Mouse (Mus musculus) cerebellum, adult (tissue): ENCODE data around the gene Sgsm2.
"Not testable (repeated sequence)": the region's sequence is repeated elsewhere in the genome, so short reads cannot be mapped to it uniquely, and the experiment has no call there.

Experiments used
- ATAC-seq: cut with Nextera tagmentation; 2 replicates; pipeline ENCODE4 v1.9.2; 2017; ENCODE audit warnings: mild to moderate bottlenecking, moderate library complexity, mixed read lengths; ENCODE audit not compliant: insufficient number of reproducible peaks, low FRiP score, low TSS enrichment

Gene Sgsm2

DNA sequence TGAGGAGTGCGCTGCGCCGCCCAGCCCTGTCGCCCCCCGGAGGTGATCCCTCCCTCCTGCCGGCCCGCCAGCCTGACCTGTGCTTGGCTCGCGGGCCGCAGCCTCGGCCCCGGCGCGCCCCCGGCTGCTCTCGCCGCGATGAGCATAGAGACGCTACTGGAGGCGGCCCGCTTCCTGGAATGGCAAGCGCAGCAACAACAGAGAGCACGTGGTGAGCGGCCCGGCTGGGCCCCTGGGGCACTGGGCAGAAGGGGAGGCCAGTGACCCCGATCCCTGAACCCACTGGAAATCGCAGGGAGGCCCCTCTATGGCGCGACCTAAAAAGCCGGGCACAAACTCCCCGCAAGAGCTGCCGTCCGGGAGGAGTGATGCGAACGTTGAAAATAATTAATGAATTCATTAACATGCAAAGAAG, 65.7 kb downstream of the Sgsm2 start:
- ATAC-seq = no peak

DNA sequence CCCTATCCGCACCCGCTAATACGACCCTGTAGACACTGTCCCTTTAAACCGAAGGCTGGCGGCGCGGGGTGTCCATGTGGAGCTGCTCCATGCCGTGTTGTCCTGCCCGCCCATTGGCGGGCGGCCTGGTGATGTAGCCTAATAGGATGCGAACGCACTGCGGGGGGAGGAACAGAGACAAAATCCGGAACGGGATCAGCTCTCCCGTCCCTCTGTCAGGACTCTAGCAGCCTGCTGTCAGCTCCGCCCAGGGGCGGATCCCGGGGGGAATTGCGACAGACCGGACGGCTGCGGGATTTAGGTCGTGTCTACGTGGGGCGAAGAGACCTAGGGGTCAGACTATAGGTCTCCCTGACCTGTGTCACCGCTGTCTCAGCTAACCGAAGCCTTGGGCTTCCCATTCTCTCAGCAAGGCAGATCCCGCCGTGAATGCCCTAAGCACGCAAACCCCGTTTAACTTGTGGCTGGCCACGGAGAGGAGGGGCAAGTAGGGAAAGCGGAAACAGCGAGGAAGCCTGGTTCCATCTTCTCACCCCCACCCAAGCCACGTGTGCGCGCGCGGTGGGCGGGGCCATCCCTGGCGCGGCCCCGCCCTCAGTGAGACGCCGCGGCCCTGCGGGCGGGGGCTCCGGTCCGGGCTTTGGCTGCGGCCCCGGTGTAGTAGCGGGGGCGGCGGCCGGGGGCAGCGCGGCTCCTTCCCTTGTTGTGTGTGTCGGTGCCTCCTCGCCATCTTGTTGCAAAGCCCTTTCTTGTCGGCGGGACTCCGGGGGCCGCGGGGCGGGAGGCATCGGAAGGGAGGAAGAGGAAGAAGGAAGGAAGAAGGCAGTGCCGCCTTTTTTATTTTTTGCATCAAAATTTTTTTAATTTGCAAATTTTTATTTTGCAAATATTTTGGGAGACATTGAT, 66.4 kb downstream of the Sgsm2 start, which contains the start of gene Mnt:
TSS of gene Mnt (plus strand) at position 665 of the 906 bp plus-strand sequence.
- ATAC-seq = peak; percentile 77

GRCm38 (mm10) chr11:74829812-74830211, 67.0 kb downstream of the Sgsm2 start:
- peak; percentile 21 for ATAC-seq

DNA sequence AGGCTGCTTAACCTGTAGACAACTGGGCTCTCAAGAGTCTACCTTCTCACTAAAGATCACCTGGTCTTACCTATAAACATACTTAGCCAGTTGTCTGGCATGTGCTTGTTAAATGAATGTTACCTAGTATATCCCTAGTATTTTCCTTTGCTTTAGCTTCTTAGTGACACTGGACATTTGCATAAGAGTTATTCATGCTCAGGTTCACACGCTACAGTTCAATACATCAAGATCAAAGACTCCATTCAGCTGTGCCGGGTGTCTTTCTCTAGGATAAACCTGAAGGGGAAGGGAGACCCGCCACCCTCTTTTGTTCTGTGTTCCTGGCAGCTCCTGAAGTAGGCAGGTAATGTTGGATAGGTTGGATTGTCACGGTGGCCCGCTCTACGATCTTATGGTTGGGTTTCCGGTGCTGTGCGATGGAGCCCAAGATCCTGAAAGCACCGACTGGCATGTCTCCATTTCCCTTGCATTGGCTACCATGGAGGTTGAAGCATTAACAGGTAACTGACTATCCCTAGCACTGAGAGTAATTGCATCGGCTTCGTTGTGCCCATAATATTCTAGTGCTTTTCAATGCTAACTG, 67.8 kb downstream of the Sgsm2 start:
- ATAC-seq = no peak

DNA sequence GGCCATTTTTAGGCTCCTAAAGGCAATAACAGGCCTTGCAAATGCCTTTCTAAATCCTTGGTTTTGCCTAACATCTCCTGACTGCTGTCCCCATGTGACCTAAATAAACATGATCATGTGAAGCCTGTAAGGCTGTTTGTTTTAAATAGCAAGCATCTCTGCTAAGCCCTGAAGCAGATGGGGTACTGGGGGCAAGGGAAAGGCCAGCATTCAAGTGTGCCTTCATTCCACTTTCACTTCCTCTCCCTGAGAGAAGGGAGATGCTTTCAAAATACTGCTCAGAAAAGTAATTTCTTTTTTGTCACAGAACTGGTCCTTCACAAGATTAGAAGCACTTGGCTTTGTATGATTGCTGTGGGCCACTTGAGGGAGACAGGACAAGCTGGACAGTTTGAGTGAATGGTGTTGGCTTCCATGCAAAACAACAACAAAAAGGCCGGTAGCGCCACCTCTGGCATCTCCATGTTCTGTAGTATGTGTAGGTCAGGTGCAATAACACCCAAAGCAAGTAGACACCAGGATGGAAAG, 68.4 kb downstream of the Sgsm2 start:
- no peak for ATAC-seq

- no peak for ATAC-seq
Measured at GRCm38 (mm10) chr11:74827791-74828403, 69.0 kb downstream of the Sgsm2 start.

DNA sequence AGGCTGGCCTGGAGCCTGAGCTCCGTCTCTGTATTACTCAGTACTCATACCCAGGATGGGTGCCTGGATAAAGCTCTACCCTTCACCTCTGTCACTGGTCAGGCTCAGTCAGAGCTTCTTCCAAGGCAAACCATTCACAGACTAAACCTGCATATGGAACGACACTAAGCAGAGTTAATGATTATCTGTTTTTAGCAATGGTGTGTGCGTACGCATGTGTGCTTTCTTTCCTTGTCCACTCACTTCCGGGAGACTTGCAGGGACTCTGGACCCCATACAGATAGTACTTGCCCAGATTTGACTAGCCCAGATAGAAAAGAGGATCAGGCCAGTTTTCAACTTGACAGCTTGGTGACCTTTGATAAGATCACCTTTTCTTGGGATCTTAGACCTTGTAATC, 70.2 kb downstream of the Sgsm2 start:
- ATAC-seq = no peak

- no peak for ATAC-seq
Measured at GRCm38 (mm10) chr11:74826151-74826550, 70.7 kb downstream of the Sgsm2 start.

DNA sequence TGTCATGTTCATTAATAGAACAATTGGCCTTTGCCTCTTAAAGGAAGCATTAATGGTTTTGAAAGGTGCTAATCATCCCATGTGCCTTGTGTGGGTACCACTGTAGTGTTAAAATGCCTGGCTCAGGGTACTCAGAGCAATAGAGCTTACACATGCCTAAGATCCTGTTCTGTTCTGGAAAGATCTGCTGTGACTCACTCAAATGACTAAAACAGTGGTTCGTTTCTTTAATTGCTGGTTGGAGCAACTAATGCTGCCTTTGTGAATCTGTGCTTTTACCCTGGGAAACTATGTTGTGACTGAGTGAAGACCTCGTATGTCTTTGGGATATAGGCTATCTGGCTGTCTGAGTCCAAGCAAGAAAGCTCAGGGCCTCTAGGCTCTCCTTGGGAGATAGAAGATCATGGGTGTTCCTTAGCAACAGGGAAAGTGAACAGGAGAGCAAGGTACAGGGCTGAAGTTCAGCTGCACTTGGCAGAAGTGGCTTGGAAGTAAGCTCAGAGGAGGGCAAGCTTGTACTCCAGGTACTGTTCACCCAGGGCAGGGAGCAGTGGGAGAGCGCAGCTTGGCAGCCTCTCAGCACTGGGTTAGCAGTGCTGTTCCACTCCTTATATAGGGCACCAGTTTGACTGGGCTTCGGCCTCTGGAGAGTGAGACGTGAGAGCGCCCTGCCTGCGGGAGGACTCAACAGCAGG, 74.0 kb downstream of the Sgsm2 start:
- no peak for ATAC-seq

DNA sequence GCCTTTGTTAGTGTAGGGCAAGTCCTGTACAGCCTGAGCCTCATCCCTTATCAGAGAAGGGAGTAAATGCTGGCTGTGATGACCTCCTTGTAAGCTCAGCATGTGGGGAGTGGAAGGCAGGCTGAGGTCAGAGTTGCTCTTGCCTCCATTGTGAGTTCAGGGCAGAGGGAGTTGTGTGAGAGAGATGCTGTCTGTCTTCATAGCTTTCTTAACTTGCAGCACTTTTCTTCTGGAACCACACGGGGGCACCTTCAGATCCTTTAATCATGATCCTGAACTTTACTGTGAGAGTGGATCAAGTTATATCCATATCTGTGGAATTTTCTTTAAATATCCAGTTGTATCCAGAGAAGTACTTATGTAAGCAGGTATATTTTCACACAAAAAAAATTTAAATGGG, 75.4 kb downstream of the Sgsm2 start:
- ATAC-seq = no peak

- ATAC-seq = no peak
Measured at GRCm38 (mm10) chr11:74820921-74821320, 75.9 kb downstream of the Sgsm2 start.

DNA sequence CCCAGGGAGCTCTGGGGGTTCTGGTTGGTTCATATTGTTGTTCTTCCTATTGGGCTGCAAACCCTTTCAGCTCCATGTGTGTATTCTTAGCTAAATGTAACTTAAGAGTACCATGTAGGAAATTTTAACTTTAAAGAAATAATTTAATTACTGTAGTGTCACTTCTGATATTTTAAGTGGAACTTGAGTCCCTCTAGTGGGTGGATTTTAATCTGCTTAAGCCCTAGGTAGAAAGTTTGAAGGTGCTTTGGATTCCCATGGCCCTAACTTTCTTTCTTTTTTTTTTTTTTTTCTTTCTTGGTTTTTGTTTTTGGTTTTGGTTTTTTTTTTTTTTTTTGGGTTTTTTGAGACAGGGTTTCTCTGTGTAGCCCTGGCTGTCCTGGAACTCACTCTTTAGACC, 81.1 kb downstream of the Sgsm2 start:
- no peak for ATAC-seq

GRCm38 (mm10) chr11:74811538-74811937, 85.3 kb downstream of the Sgsm2 start:
- no peak for ATAC-seq

DNA sequence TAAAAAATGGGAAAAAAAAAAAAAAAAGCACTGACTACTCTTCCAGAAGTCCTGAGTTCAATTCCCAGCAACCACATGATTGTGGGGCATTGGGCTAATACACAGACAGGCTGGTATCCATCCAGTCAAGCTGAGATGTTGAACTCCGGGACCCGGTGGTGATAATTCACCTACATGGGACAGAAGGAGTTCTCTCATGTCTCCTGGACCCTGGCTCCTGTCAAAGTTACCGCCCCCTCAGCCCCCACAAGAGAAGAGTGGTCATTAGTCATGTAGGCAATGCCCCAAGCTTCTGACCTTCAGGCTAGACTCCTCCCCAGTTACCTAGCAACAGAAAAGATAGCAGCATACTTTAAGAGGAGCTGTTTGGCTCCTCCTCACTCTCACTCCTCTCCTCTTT, 85.8 kb downstream of the Sgsm2 start:
- ATAC-seq = not testable (repeated sequence)

GRCm38 (mm10) chr11:74810134-74810533, 86.7 kb downstream of the Sgsm2 start:
- no peak for ATAC-seq

DNA sequence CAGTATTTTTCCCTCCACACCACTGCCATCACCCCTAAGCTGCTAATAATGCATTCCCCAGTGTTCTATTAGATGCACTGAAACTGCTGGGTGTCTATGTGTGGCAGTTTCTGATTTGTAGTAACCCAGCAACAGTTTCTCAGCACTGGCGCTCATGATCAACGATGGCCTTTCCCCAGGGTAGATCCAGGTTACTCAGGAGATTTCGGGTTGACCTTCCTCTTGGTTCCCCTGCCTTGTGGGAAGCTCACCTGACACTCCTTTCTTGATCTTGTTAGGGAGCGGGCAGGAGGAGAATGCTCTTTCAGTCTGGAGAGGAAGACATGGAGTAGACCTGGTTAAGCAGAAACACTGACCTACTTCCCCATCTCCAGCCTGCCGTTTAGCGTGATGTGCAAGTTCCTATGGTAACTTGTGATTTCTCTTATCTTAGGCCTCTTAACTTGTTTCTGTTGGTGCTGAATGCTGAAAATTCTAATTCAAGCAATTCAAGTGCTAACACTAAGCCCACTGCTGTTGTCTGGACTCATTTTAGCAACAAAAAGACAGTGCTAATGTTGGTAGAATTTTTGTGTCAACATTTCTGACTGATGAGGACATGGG, 88.5 kb downstream of the Sgsm2 start:
- ATAC-seq = no peak

DNA sequence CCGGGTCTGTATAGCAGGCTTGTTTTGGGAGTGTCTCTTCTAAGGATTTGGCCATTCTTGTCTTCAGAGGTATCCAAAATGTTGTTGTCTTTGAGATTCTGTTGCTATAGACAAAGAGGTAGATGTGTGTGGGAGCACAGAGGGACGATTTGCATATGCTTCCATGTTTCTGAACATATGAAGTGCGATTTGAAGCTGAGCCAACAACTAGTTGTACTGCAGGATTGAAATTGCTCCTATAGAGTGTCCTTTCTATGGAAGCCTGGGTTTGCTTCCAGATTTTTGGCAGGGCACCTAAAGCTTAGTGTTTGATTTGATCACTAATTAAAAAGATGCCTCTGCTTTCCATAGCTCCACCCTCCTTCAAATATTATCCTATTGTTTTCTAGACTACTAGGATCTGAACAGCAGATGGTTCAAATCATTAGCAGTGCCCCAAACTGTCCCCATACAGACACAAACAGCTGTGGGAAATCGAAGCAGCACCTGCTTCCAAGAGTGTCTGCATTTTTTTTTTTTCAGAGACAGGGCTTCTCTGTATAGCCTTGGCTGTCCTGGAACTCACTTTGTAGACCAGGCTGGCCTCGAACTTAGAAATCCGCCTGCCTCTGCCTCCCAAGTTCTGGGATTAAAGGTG, 89.5 kb downstream of the Sgsm2 start:
- no peak for ATAC-seq

GRCm38 (mm10) chr11:74804081-74804627, 92.7 kb downstream of the Sgsm2 start:
- no peak for ATAC-seq

DNA sequence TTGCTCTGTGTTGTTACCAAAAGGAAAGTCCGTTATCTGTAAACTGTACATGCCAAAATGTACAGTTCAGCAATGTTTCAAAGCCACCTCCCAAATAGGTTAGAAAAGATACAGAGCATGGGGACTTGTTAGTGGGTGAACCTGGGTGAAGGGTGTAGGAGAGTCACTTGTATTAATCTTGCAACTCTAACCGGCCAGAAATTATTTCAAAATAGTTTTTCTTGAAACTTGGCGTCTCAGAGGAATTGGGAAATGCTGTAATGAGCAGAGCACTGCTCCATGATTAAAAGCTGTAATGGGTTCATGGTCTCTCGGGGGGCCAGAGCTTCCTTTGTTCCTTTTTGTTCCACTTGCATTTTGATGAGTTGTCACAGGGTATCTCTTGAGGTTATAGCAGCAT, 96.2 kb downstream of the Sgsm2 start:
- ATAC-seq = no peak
